Mouse (Mus musculus): ENCODE measurements around the gene Gm42417.

GRCm38 (mm10) chr1:36545382-36545781 lies 6.2 kb upstream of the Gm42417 start:
- no peak for TF ChIP-seq CTCF (IDR thresholded peaks at IDR 0.05; ENCODE audit: extremely low read depth, insufficient read length, insufficient replicate concordance, low read depth, low read length)
- TF ChIP-seq POLR2A (IDR thresholded peaks at IDR 0.05; ENCODE audit: low read depth, low read length), result no peak
